In genomic region chr4:106202554-106202953, GRCm38 (mm10) we compare ENCODE assay signal across 17 mouse cellular contexts.
DNase-seq lines count a peak whose midpoint lies in the region; ATAC-seq and TF ChIP-seq lines count a peak whose summit lies in the region.
"Had no signal": no experiment of that assay in that cellular context is flagged by ENCODE, and none has a peak within 500 bp of the region (broad histone marks: within the 10 kb centered on the region; RNA-seq: fewer than 3 reads in every experiment).

No protein-coding gene starts in this region.

- no peak overlapping the region for H3K4me2 ChIP-seq in hindbrain, embryonic 14.5 days (replicated peaks)
- H3K4me2 ChIP-seq in hindbrain, embryonic 13.5 days, result no peak overlapping the region
- H3K4me2 ChIP-seq in forebrain, embryonic 13.5 days, result no peak overlapping the region
- H3K4me2 ChIP-seq in liver, embryonic 11.5 days, result no peak overlapping the region
- H3K4me2 ChIP-seq in heart, embryonic 12.5 days, result no peak overlapping the region
- H3K4me2 ChIP-seq: embryonic facial prominence, embryonic 15.5 days; hindbrain, embryonic 15.5 days; lung, embryonic 14.5 days had no signal

- no peak overlapping the region for H3K9ac ChIP-seq in hindbrain, embryonic 14.5 days
- H3K9ac ChIP-seq in hindbrain, embryonic 13.5 days, result no peak overlapping the region
- no peak overlapping the region for H3K9ac ChIP-seq in forebrain, embryonic 13.5 days
- H3K9ac ChIP-seq in liver, embryonic 11.5 days (ENCODE audit: low read depth, low read length), result no peak overlapping the region
- no peak overlapping the region for H3K9ac ChIP-seq in heart, embryonic 12.5 days
- H3K9ac ChIP-seq: embryonic facial prominence, embryonic 15.5 days; hindbrain, embryonic 15.5 days; lung, embryonic 14.5 days had no signal

- no peak for DNase-seq in hindbrain, embryonic 14.5 days (ENCODE audit: low spot score)
- peak; percentile 75 for DNase-seq in brain, embryonic 14.5 days (ENCODE audit: low read depth)
- no peak for DNase-seq in liver, embryonic 11.5 days (ENCODE audit: low spot score)
- DNase-seq in cerebellum, postnatal 25 days, result no peak
- DNase-seq: adrenal gland, postnatal 25 days; B cell, adult 2 months; cerebellum, postnatal 10 days; kidney, adult 2 months; liver; lung, embryonic 14.5 days; right cerebral cortex, postnatal 25 days had no signal

- H3ac ChIP-seq in C2C12 (ENCODE audit: control insufficient read depth, insufficient read length, low read depth), result no peak overlapping the region

- H3K27ac ChIP-seq in hindbrain, embryonic 14.5 days, result no peak overlapping the region
- H3K27ac ChIP-seq in hindbrain, embryonic 13.5 days, result no peak overlapping the region
- no peak overlapping the region for H3K27ac ChIP-seq in forebrain, embryonic 13.5 days
- H3K27ac ChIP-seq in liver, embryonic 11.5 days (ENCODE audit: low read depth, low read length), result no peak overlapping the region
- H3K27ac ChIP-seq in heart, embryonic 12.5 days (ENCODE audit: poor library complexity, severe bottlenecking), result no peak overlapping the region
- H3K27ac ChIP-seq: embryonic facial prominence, embryonic 15.5 days; hindbrain, embryonic 15.5 days had no signal

- H3K4me1 ChIP-seq in hindbrain, embryonic 14.5 days (replicated peaks; ENCODE audit: control insufficient read depth, insufficient read depth, low read length), result peaks cover 12% of the 10 kb centered on the region; the same call in 1 of the 2 replicates
- peaks cover 29% of the 10 kb centered on the region for H3K4me1 ChIP-seq in hindbrain, embryonic 13.5 days (replicated peaks)
- H3K4me1 ChIP-seq in forebrain, embryonic 13.5 days, result peaks cover 11% of the 10 kb centered on the region
- peaks cover 4% of the 10 kb centered on the region; the same call in 1 of the 2 replicates for H3K4me1 ChIP-seq in liver, embryonic 11.5 days (replicated peaks; ENCODE audit: control insufficient read depth, insufficient read depth, low read length)
- peaks cover 36% of the 10 kb centered on the region for H3K4me1 ChIP-seq in heart, embryonic 12.5 days (replicated peaks)

- no peaks in the 10 kb centered on the region for H3K9me3 ChIP-seq in hindbrain, embryonic 14.5 days (ENCODE audit: control insufficient read depth, low read length)
- H3K9me3 ChIP-seq in hindbrain, embryonic 13.5 days, result no peaks in the 10 kb centered on the region
- 0 out of 2 replicates have a peak, but pooled peaks cover 4% of the 10 kb centered on the region for H3K9me3 ChIP-seq in forebrain, embryonic 13.5 days (replicated peaks)
- H3K9me3 ChIP-seq in liver, embryonic 11.5 days (ENCODE audit: control insufficient read depth, low read length), result no peaks in the 10 kb centered on the region
- no peaks in the 10 kb centered on the region for H3K9me3 ChIP-seq in heart, embryonic 12.5 days (replicated peaks)
- H3K9me3 ChIP-seq: embryonic facial prominence, embryonic 15.5 days; hindbrain, embryonic 15.5 days had no signal

- no peak for TF ChIP-seq CTCF in C2C12 (IDR thresholded peaks at IDR 0.05; ENCODE audit: control insufficient read depth, insufficient read depth, insufficient read length)
- TF ChIP-seq CTCF in brain, embryonic 14.5 days (IDR thresholded peaks at IDR 0.05; ENCODE audit: borderline replicate concordance, extremely low read depth, insufficient read depth, insufficient read length), result no peak

- 26% methylated on average over 3 of the region's 3 CpGs for WGBS in hindbrain, embryonic 14.5 days
- 34% methylated on average over 3 of the region's 3 CpGs for WGBS in hindbrain, embryonic 13.5 days
- 18% methylated on average over 3 of the region's 3 CpGs for WGBS in forebrain, embryonic 13.5 days
- WGBS in liver, embryonic 11.5 days, result 51% methylated on average over 3 of the region's 3 CpGs
- WGBS in heart, embryonic 12.5 days, result 51% methylated on average over 3 of the region's 3 CpGs

- no peaks in the 10 kb centered on the region for H3K79me2 ChIP-seq in C2C12 (ENCODE audit: control insufficient read depth, insufficient read depth)

- H3K79me3 ChIP-seq in C2C12 (ENCODE audit: low read depth), result no peaks in the 10 kb centered on the region

- H3K36me3 ChIP-seq in hindbrain, embryonic 14.5 days (replicated peaks; ENCODE audit: control insufficient read depth, insufficient read depth), result no peaks in the 10 kb centered on the region
- no peaks in the 10 kb centered on the region for H3K36me3 ChIP-seq in hindbrain, embryonic 13.5 days
- H3K36me3 ChIP-seq in C2C12 (ENCODE audit: control insufficient read depth, insufficient read depth), result no peaks in the 10 kb centered on the region
- H3K36me3 ChIP-seq in forebrain, embryonic 13.5 days (ENCODE audit: poor library complexity, severe bottlenecking), result no peaks in the 10 kb centered on the region
- H3K36me3 ChIP-seq in liver, embryonic 11.5 days (ENCODE audit: control insufficient read depth, insufficient read depth, low read length), result no peaks in the 10 kb centered on the region
- H3K36me3 ChIP-seq in heart, embryonic 12.5 days, result no peaks in the 10 kb centered on the region
- H3K36me3 ChIP-seq: embryonic facial prominence, embryonic 15.5 days; hindbrain, embryonic 15.5 days had no signal

- TF ChIP-seq POLR2A in brain, embryonic 14.5 days (IDR thresholded peaks at IDR 0.05; ENCODE audit: borderline replicate concordance, extremely low read depth, insufficient read depth, insufficient read length, poor library complexity, severe bottlenecking), result no peak

- no peak overlapping the region for H3K4me3 ChIP-seq in hindbrain, embryonic 14.5 days (replicated peaks; ENCODE audit: low read length)
- H3K4me3 ChIP-seq in hindbrain, embryonic 13.5 days, result no peak overlapping the region
- H3K4me3 ChIP-seq in C2C12 (ENCODE audit: insufficient read depth, poor library complexity, severe bottlenecking), result no peak overlapping the region
- no peak overlapping the region for H3K4me3 ChIP-seq in forebrain, embryonic 13.5 days
- no peak overlapping the region for H3K4me3 ChIP-seq in liver, embryonic 11.5 days (ENCODE audit: low read depth, low read length)
- no peak overlapping the region for H3K4me3 ChIP-seq in heart, embryonic 12.5 days
- H3K4me3 ChIP-seq: embryonic facial prominence, embryonic 15.5 days; hindbrain, embryonic 15.5 days had no signal

- 0 out of 2 replicates have a peak, but pooled peaks have one; percentile 32 for ATAC-seq in hindbrain, embryonic 14.5 days (ENCODE audit: low FRiP score)
- ATAC-seq in hindbrain, embryonic 13.5 days (ENCODE audit: low FRiP score), result no peak
- peak; percentile 49; the same call in 1 of the 2 replicates for ATAC-seq in forebrain, embryonic 13.5 days
- no peak for ATAC-seq in liver, embryonic 11.5 days (replicated peaks; ENCODE audit: low FRiP score)
- no peak for ATAC-seq in heart, embryonic 12.5 days (ENCODE audit: insufficient number of reproducible peaks, low FRiP score)

- no peaks in the 10 kb centered on the region for H3K27me3 ChIP-seq in hindbrain, embryonic 14.5 days (ENCODE audit: control insufficient read depth, insufficient read depth, low read length)
- H3K27me3 ChIP-seq in hindbrain, embryonic 13.5 days, result no peaks in the 10 kb centered on the region
- no peaks in the 10 kb centered on the region for H3K27me3 ChIP-seq in C2C12 (ENCODE audit: control insufficient read depth, insufficient read depth, insufficient read length)
- H3K27me3 ChIP-seq in forebrain, embryonic 13.5 days, result no peaks in the 10 kb centered on the region
- H3K27me3 ChIP-seq in liver, embryonic 11.5 days (replicated peaks; ENCODE audit: control insufficient read depth, insufficient read depth, low read length), result no peaks in the 10 kb centered on the region
- no peaks in the 10 kb centered on the region for H3K27me3 ChIP-seq in heart, embryonic 12.5 days (replicated peaks)
- H3K27me3 ChIP-seq: embryonic facial prominence, embryonic 15.5 days; hindbrain, embryonic 15.5 days had no signal

TF ChIP-seq in C2C12, 6 proteins besides CTCF, POLR2A, EP300 and RAD21:
- no peak for TF ChIP-seq USF1 (IDR thresholded peaks at IDR 0.05; ENCODE audit: low read depth)
- peak; percentile 45 for TF ChIP-seq MYOD1 (IDR thresholded peaks at IDR 0.05; ENCODE audit: control insufficient read depth, insufficient read length, low read depth)

Comparison
In these comparisons a context has a peak if more than half of its experiments do, and no peak if none do; other contexts are left out.
1. ATAC-seq: peak in hindbrain, embryonic 14.5 days (single experiment) and forebrain, embryonic 13.5 days (single experiment); none in hindbrain, embryonic 13.5 days (single experiment), liver, embryonic 11.5 days (single experiment) and heart, embryonic 12.5 days (single experiment).